In the genomic region with DNA sequence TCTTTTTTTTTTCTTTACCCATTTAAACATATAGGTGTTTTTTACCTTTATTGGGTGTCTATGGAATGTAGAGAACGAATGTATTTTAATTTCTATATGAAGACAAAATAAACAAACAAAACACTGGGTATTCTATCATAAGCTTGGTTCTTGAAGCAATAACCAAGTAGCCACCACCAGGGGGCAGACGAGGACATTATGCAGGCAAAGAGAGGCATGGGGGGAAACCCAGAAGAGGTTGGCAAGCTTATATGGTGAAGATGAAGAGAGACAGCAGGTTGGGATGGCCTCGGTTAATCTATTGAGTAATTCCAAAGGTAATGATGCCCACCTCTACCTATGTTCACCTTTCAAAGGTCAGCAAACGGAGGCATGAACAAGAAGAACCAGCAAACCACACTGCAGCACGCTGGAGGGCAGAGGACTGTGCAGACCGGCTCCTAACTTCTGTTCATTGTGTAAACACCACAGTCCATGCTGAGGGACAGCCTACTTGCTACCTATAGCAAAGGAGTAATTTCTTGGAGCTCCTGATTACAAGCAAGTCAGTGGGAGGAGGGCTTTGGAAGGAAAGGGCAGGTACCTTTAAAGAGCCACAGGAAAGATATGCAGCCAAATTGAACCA, we compare ENCODE assay signal across 8 mouse cellular contexts. TPM values are rescaled to one million over a fixed set of nuclear protein-coding genes. Genes with fewer than 3 reads are reported as not detected.
DNase-seq lines count a peak whose midpoint lies in the region; TF ChIP-seq lines count a peak whose summit lies in the region.

No protein-coding gene starts in this region.

- peaks cover 0 to 18% of the 10 kb centered on the region in 2 experiments; a peak in 2 of 4 replicates for H3K4me1 ChIP-seq in ES-E14 (ENCODE audit: control insufficient read depth in 2 of 2, insufficient read depth in 2 of 2, low read length in 2 of 2, poor library complexity in 1 of 2)

- H3K4me3 ChIP-seq in ES-E14 (ENCODE audit: insufficient read depth in 1 of 2, low read depth in 1 of 2, low read length in 2 of 2, poor library complexity in 1 of 2, severe bottlenecking in 1 of 2) = no peak overlapping the region

- in situ Hi-C loops in ES-E14 (cut with MboI; ENCODE audit: low sequenced_read_pairs in 2 of 2, unreplicated experiment in 2 of 2) = loop anchor here in 1 of 2 experiments (10.0 kb wide), 1 partner anchor 151 kb away; no protein-coding TSS in a partner anchor

- intact Hi-C loops in heart, postnatal 14 days (cut with DNase I) = loop anchor here (1.0 to 2.0 kb wide), 2 partner anchors 143 to 153 kb away; no protein-coding TSS in a partner anchor

- H3K27ac ChIP-seq in ES-E14 (ENCODE audit: insufficient read depth, low read depth, low read length, poor library complexity, severe bottlenecking) = no peak overlapping the region

- H3K9me3 ChIP-seq in ES-E14 (ENCODE audit: control insufficient read depth, insufficient read depth, low read depth, low read length) = no peaks in the 10 kb centered on the region

- DNase-seq in ES-E14 (ENCODE audit: low read depth, low spot score) = peak; percentile 65
- DNase-seq in adrenal gland, postnatal 14 days = peak; percentile 87
- peak; percentile 75 for DNase-seq in embryo, embryonic 11.5 days (ENCODE audit: low read depth, low spot score)
- peak; percentile 75 to 82 for DNase-seq in heart, postnatal 14 days
- peak; percentile 37 to 70 for DNase-seq in layer of hippocampus, postnatal 14 days (ENCODE audit: low spot score in 2 of 2)
- peak; percentile 36 to 72 for DNase-seq in lung, postnatal 4 days
- DNase-seq in right cerebral cortex, postnatal 14 days = peak; percentile 85
- DNase-seq in urinary bladder, postnatal 10 days (ENCODE audit: low spot score) = peak; percentile 35

- no peaks in the 10 kb centered on the region for H3K36me3 ChIP-seq in ES-E14 (ENCODE audit: control insufficient read depth, insufficient read depth, low read length, poor library complexity, severe bottlenecking)

- no peak overlapping the region for H3K9ac ChIP-seq in ES-E14 (ENCODE audit: insufficient read depth, low read depth, low read length, poor library complexity, severe bottlenecking)

TF ChIP-seq in ES-E14, 5 proteins besides CTCF, POLR2A, EP300 and RAD21:
- TF ChIP-seq CHD2 (IDR thresholded peaks at IDR 0.05; ENCODE audit: low read depth, low read length) = no peak
- peak; percentile 94 for TF ChIP-seq ZC3H11A (IDR thresholded peaks at IDR 0.05; ENCODE audit: borderline replicate concordance, low read depth, low read length)

RNA-seq across cellular contexts. Expression of gene Pkd1l1, which starts 10.3 kb away (rescaled TPM):
- total RNA-seq in ES-E14 (2012; rRNA removed) = 0.32 and 0.58 TPM in 2 replicates
- total RNA-seq in adrenal gland, postnatal 14 days (2021) = 0.07 and 0.08 TPM in 2 replicates
- under 1 TPM; 0.05 TPM for total RNA-seq in heart, postnatal 14 days (2021)
- under 1 TPM; 0.16 to 0.24 TPM for total RNA-seq in layer of hippocampus, postnatal 14 days (2021)

RNA-seq across cellular contexts. Expression of gene Hus1, which starts 27.6 kb away (rescaled TPM):
- 26.6 and 27.4 TPM in 2 replicates for total RNA-seq in ES-E14 (2012; rRNA removed)
- 9.1 and 9.2 TPM in 2 replicates for total RNA-seq in adrenal gland, postnatal 14 days (2021)
- total RNA-seq in heart, postnatal 14 days (2021) = 10 to 100 TPM; 10.8 to 12.1 TPM
- 10 to 100 TPM; 11.4 to 12.7 TPM for total RNA-seq in layer of hippocampus, postnatal 14 days (2021)

Comparison
In these comparisons a context has a peak if more than half of its experiments do, and no peak if none do; other contexts are left out.
1. DNase-seq: peak in every context shown above with its lines; median percentile 87 in adrenal gland, postnatal 14 days; 85 in right cerebral cortex, postnatal 14 days; 78 in heart, postnatal 14 days; 75 in embryo, embryonic 11.5 days; 65 in ES-E14; 54 in lung, postnatal 4 days; 54 in layer of hippocampus, postnatal 14 days; 35 in urinary bladder, postnatal 10 days.